Mouse (Mus musculus): Measurements from ENCODE around the gene Hoxb5. TPM values are rescaled to one million over a fixed set of nuclear protein-coding genes. Genes with fewer than 3 reads are reported as not detected.
A peak's percentile ranks its signal among the peaks of the same experiment; 100 is the strongest.

Hoxb5 gene
- polyA plus RNA-seq, 1 experiment from 2014 or later, result 0.30 TPM

GRCm38 (mm10) chr11:96336597-96336996 lies 33.5 kb downstream of the Hoxb5 start:
- Histone ChIP-seq H3K9ac (no peak overlapping the region), H3K36me3 (replicated peaks) (no peaks in the 10 kb centered on the region), H3K9me3 (replicated peaks) (no peaks in the 10 kb centered on the region), H3K4me3 (replicated peaks) (no peak overlapping the region), H3K4me1 (replicated peaks) (no peaks in the 10 kb centered on the region), H3K27ac (replicated peaks) (no peak overlapping the region), H3K27me3 (peaks cover 100% of the 10 kb centered on the region), H3K4me2 (no peak overlapping the region)
- WGBS (ENCODE audit: insufficient replicate concordance), result 43% methylated on average over 2 of the region's 2 CpGs
- ATAC-seq (ENCODE audit: insufficient read depth), result no peak

GRCm38 (mm10) chr11:96337026-96337425 lies 33.9 kb downstream of the Hoxb5 start:
- H3K4me2 ChIP-seq, result no peak overlapping the region

GRCm38 (mm10) chr11:96338957-96339855 lies 36.1 kb downstream of the Hoxb5 start:
- Histone ChIP-seq H3K9me3 (replicated peaks) (no peaks in the 10 kb centered on the region), H3K9ac (no peak overlapping the region), H3K4me3 (replicated peaks) (no peak overlapping the region), H3K36me3 (replicated peaks) (no peaks in the 10 kb centered on the region), H3K4me1 (replicated peaks) (no peaks in the 10 kb centered on the region), H3K27ac (replicated peaks) (no peak overlapping the region), H3K27me3 (peaks cover 100% of the 10 kb centered on the region), H3K4me2 (no peak overlapping the region)
- ATAC-seq (ENCODE audit: insufficient read depth), result no peak
- 30% methylated on average over 7 of the region's 7 CpGs for WGBS (ENCODE audit: insufficient replicate concordance)

More at GRCm38 (mm10) chr11:96337026-96337425, 33.9 kb downstream of the Hoxb5 start:
- Histone ChIP-seq H3K27me3 (peaks cover 100% of the 10 kb centered on the region), H3K4me1 (replicated peaks) (no peaks in the 10 kb centered on the region), H3K36me3 (replicated peaks) (no peaks in the 10 kb centered on the region), H3K27ac (replicated peaks) (no peak overlapping the region), H3K4me3 (replicated peaks) (no peak overlapping the region), H3K9ac (no peak overlapping the region), H3K9me3 (replicated peaks) (no peaks in the 10 kb centered on the region)
- ATAC-seq (ENCODE audit: insufficient read depth), result no peak
- WGBS (ENCODE audit: insufficient replicate concordance), result 37% methylated on average over 6 of the region's 6 CpGs

- Histone ChIP-seq H3K9me3 (replicated peaks) (no peaks in the 10 kb centered on the region), H3K4me3 (replicated peaks) (peak overlapping the region; percentile 20; the same call in 1 of the 2 replicates), H3K4me2 (peak overlapping the region; percentile 23; the same call in 1 of the 2 replicates), H3K27me3 (peaks cover 100% of the 10 kb centered on the region), H3K9ac (no peak overlapping the region), H3K27ac (replicated peaks) (no peak overlapping the region), H3K4me1 (replicated peaks) (0 out of 2 replicates have a peak, but pooled peaks cover 2% of the 10 kb centered on the region), H3K36me3 (replicated peaks) (no peaks in the 10 kb centered on the region)
- ATAC-seq (ENCODE audit: insufficient read depth), result no peak
- under 1% methylated on average over 36 of the region's 36 CpGs for WGBS (ENCODE audit: insufficient replicate concordance)
Observed at GRCm38 (mm10) chr11:96340698-96341365, 37.7 kb downstream of the Hoxb5 start.

GRCm38 (mm10) chr11:96341701-96342575 lies 38.8 kb downstream of the Hoxb5 start:
- no peaks in the 10 kb centered on the region for H3K36me3 ChIP-seq (replicated peaks)
- peak overlapping the region; percentile 25 for H3K4me2 ChIP-seq
- no peaks in the 10 kb centered on the region for H3K9me3 ChIP-seq (replicated peaks)
- no peak for ATAC-seq (ENCODE audit: insufficient read depth)
- H3K27ac ChIP-seq (replicated peaks), result peak overlapping the region; percentile 38; the same call in 1 of the 2 replicates
- H3K27me3 ChIP-seq, result peaks cover 100% of the 10 kb centered on the region
- peak overlapping the region; percentile 18; the same call in 1 of the 2 replicates for H3K4me3 ChIP-seq (replicated peaks)
- H3K9ac ChIP-seq, result no peak overlapping the region
- WGBS (ENCODE audit: insufficient replicate concordance), result 2% methylated on average over 40 of the region's 40 CpGs
- 0 out of 2 replicates have a peak, but pooled peaks cover 5% of the 10 kb centered on the region for H3K4me1 ChIP-seq (replicated peaks)

GRCm38 (mm10) chr11:96342576-96342930 lies 39.4 kb downstream of the Hoxb5 start:
- Histone ChIP-seq H3K27me3 (peaks cover 98% of the 10 kb centered on the region), H3K9me3 (replicated peaks) (no peaks in the 10 kb centered on the region), H3K4me1 (replicated peaks) (0 out of 2 replicates have a peak, but pooled peaks cover 5% of the 10 kb centered on the region), H3K4me3 (replicated peaks) (no peak overlapping the region), H3K4me2 (no peak overlapping the region), H3K9ac (no peak overlapping the region), H3K36me3 (replicated peaks) (no peaks in the 10 kb centered on the region), H3K27ac (replicated peaks) (no peak overlapping the region)
- ATAC-seq (ENCODE audit: insufficient read depth), result no peak
- 4% methylated on average over 4 of the region's 4 CpGs for WGBS (ENCODE audit: insufficient replicate concordance)

GRCm38 (mm10) chr11:96343206-96343745 lies 40.1 kb downstream of the Hoxb5 start:
- Histone ChIP-seq H3K4me2 (no peak overlapping the region), H3K36me3 (replicated peaks) (no peaks in the 10 kb centered on the region), H3K27ac (replicated peaks) (no peak overlapping the region), H3K9me3 (replicated peaks) (no peaks in the 10 kb centered on the region), H3K4me1 (replicated peaks) (0 out of 2 replicates have a peak, but pooled peaks cover 5% of the 10 kb centered on the region), H3K9ac (no peak overlapping the region), H3K4me3 (replicated peaks) (no peak overlapping the region), H3K27me3 (peaks cover 97% of the 10 kb centered on the region)
- WGBS (ENCODE audit: insufficient replicate concordance), result 45% methylated on average over 2 of the region's 2 CpGs
- no peak for ATAC-seq (ENCODE audit: insufficient read depth)

GRCm38 (mm10) chr11:96344061-96344877 lies 41.1 kb downstream of the Hoxb5 start:
- Histone ChIP-seq H3K36me3 (replicated peaks) (no peaks in the 10 kb centered on the region), H3K27me3 (peaks cover 97% of the 10 kb centered on the region), H3K4me3 (replicated peaks) (no peak overlapping the region), H3K9ac (no peak overlapping the region), H3K27ac (replicated peaks) (no peak overlapping the region), H3K4me2 (no peak overlapping the region), H3K9me3 (replicated peaks) (no peaks in the 10 kb centered on the region), H3K4me1 (replicated peaks) (0 out of 2 replicates have a peak, but pooled peaks cover 5% of the 10 kb centered on the region)
- 32% methylated on average over 40 of the region's 40 CpGs for WGBS (ENCODE audit: insufficient replicate concordance)
- no peak for ATAC-seq (ENCODE audit: insufficient read depth)

- no peak overlapping the region for H3K4me3 ChIP-seq (replicated peaks)
- no peaks in the 10 kb centered on the region for H3K9me3 ChIP-seq (replicated peaks)
- peaks cover 97% of the 10 kb centered on the region for H3K27me3 ChIP-seq
- H3K36me3 ChIP-seq (replicated peaks), result no peaks in the 10 kb centered on the region
- no peak overlapping the region for H3K9ac ChIP-seq
- no peak overlapping the region for H3K4me2 ChIP-seq
- 60% methylated on average over 6 of the region's 6 CpGs for WGBS (ENCODE audit: insufficient replicate concordance)
- 0 out of 2 replicates have a peak, but pooled peaks cover 5% of the 10 kb centered on the region for H3K4me1 ChIP-seq (replicated peaks)
- no peak overlapping the region for H3K27ac ChIP-seq (replicated peaks)
- no peak for ATAC-seq (ENCODE audit: insufficient read depth)
Observed at GRCm38 (mm10) chr11:96344878-96345159, 41.7 kb downstream of the Hoxb5 start.
